Mouse (Mus musculus) heart, adult 9 months (tissue): ENCODE data around the gene Tmc1.

ENCODE experiments used
- DNase-seq, 2 experiments: peaks; one replicate each; pipeline ENCODE4 v3.0.0; 2022; ENCODE audit warnings: low spot score in 2 of 2

Tmc1 gene

DNA sequence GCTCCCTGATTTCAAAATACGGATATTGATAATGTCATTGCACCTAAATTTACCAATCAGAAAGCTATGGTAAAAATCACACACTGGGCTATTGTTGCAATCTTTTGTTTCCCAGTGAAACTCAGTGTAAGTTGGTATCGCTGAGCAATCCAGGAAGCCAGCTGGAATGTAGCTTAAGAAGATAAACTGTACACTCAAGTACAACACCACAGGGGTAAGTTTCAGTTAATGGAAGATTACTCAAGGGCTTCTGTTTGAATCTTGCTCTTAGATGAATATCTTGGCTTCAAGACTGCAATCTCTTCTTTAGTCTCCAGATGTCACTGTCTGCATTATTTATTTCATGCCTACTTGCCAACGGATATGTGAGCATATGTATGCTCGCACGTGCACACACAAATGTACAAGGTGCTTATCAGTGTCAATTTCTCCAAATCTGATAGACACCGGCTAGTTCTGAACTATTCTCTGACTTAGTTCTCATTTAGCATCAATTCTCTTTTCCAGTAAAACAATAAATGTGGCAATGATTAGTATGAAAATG lies 156.4 kb downstream of the Tmc1 start:
- DNase-seq = no peak

DNA sequence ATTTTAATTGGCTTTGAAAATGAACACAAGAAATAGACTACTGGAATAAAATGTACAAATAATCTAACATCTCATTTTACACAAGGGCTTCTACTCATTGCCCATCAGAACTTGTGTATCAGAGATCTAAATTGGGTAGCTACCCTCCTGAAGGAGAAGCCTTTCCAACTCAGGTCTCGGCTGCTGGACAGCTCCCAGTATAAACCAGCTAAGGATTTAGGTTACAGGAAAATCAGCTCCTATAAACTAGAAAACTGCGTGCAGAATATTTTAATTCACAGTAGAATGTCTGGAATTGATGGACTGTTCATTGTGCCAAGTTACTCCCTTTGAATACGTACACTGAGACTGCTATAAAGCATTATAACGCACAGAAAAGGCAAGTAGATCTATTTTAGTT lies 158.0 kb downstream of the Tmc1 start:
- no peak for DNase-seq

GRCm38 (mm10) chr19:20794999-20795398 lies 159.0 kb downstream of the Tmc1 start:
- DNase-seq = no peak

GRCm38 (mm10) chr19:20792811-20793210 lies 161.2 kb downstream of the Tmc1 start:
- no peak for DNase-seq

DNA sequence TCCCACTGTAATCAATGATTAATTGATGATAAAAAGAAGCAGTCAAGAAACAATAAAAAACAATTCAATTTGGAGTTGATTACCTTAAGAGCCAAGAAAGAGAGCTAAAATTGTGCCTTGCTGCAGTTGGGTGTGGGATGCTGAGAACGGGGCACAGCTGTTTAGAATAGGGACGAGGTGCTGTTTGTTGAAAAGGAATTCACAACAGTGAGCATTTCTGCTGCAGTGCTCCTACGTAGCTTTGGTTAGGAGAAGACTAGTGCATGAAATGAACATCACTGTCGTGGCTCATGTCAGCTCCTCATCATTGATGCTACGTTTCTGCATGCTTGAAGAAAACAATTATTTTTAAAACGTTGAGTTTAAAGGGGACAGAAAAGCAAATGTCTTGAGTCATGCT lies 166.7 kb downstream of the Tmc1 start:
- no peak for DNase-seq

DNA sequence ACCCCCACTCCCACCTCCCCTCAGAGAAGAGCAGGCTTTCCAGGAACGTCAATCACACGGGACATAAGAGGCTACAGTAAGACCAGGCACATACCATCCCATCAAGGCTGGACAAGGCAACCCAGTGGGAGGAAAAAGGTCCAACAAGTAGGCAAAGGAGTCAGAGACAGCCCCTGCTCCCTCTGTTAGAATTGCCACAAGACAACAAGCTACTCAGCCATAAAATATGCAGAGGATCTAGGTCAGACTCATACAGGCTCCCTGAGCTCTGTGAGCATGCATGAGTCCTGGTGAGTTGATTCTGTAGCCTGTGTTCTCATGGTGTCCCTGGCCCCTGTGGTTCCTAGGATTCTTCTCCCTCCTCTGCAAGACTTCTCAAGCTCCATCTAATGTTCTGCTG lies 178.3 kb downstream of the Tmc1 start:
- DNase-seq = no peak

DNA sequence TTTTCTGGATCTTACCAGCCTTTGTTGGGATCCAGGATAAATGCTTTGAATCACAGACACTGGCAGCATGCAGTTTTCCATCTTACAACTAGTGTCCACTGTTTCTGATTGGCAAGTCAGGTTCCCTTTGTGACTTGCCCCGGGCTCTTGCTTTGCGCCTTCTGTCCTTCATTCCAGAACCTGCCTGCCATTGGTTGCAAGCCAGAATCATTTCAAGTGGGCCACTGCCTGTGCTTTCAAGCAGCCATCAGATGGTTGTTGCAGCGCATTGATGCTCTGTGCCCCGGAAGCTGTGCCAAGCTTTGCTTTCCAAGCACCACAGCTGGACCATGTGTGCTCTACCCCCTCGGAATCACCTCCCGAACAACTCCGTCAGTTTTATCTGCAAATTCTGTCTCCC lies 180.1 kb downstream of the Tmc1 start:
- no peak for DNase-seq

DNA sequence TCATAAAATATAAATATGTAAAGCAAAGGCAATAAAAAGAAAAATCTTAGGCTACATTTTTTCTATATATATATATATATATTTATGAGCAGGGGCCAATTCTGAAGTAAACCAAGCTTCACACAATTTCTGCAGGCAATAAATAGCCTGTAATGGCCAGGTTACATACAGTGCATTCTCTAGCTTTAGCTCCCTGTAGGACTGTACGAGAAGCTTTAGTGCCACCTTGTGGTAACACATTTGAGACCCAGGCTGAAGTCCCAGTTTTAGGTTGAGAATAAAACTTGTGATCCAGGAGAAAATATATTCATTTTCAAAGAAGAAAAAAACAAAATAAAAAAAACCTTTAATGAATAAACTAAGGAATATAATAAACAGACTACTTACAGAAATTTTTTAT lies 189.8 kb downstream of the Tmc1 start:
- peak in 1 of 2 experiments; percentile 9 for DNase-seq

DNA sequence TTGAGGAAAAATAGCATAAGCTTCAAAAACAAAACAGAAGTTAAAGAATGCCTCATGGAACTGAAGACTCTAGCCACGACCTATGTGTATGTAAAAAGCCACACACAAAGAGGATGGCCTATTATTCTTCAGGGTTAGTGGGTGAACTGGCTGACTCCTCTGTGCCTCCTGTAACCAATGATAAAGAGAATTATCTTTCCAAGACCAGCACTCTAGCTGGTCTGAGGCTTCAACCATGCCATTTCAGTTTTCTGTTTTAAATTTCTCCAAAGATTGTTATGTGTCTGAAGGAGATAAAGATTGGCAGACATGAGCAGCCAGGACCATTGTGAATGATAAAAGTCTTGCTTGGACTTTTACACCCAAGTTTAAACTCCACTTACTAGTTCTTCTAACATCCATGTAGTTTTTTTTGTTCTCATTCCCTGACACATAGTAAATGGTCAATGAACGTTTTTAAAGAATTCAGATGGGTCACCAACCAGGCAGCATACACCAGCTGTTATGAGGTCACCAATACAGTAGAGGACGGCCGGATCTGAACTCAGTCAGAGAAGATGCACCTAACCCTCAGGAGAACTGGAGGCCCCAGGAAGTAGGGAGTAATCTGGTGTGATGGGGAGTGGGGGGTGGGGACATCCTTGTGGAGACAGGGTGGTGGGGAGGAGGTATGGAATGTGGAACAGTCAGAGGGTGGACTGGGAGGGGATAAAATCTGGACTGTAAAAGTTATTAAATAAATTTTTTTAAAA lies 192.2 kb downstream of the Tmc1 start:
- no peak for DNase-seq

- no peak for DNase-seq
Observed at GRCm38 (mm10) chr19:20761119-20761518, 192.9 kb downstream of the Tmc1 start.

- DNase-seq = no peak
Observed at GRCm38 (mm10) chr19:20744630-20745029, 209.4 kb downstream of the Tmc1 start.
